Mouse (Mus musculus): ENCODE measurements around the gene Fam213a. TPM values are rescaled to one million over a fixed set of nuclear protein-coding genes. Genes with fewer than 3 reads are reported as not detected.
A peak's percentile ranks its signal among the peaks of the same experiment; 100 is the strongest.

Gene Fam213a
- polyA plus RNA-seq, 1 experiment from 2014 or later: 67.9 TPM

DNA sequence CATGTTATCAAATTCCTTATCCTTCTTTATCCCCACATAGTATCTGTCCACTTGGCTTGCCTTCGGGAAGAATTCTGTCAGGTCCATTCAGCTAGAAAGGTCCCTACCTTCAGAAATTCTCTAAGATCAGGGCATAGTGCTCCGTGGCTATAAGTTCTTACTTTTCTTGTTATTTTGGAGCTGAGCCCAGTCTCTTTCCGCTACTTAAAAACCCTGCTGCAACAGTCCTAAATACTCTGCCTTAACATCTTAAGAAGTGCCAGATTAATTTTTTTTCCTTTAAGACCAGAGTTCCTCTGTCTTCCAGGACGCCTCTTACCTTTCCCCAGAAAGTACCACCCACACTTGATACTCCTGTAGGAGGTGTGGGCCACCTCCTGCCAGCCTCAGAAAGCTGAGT, 53.4 kb downstream of the Fam213a start:
- ATAC-seq (ENCODE audit: low read depth): no peak
- WGBS (ENCODE audit: insufficient replicate concordance): 52% methylated on average over 4 of the region's 4 CpGs
- Histone ChIP-seq H3K4me3 (replicated peaks) (no peak overlapping the region), H3K36me3 (no peaks in the 10 kb centered on the region), H3K27ac (peak overlapping the region; percentile 82), H3K4me2 (peak overlapping the region; percentile 26), H3K4me1 (replicated peaks) (peaks cover 91% of the 10 kb centered on the region), H3K9ac (peak overlapping the region; percentile 33; the same call in 1 of the 2 replicates), H3K27me3 (no peaks in the 10 kb centered on the region), H3K9me3 (replicated peaks) (no peaks in the 10 kb centered on the region)
- no peak for DNase-seq

DNA sequence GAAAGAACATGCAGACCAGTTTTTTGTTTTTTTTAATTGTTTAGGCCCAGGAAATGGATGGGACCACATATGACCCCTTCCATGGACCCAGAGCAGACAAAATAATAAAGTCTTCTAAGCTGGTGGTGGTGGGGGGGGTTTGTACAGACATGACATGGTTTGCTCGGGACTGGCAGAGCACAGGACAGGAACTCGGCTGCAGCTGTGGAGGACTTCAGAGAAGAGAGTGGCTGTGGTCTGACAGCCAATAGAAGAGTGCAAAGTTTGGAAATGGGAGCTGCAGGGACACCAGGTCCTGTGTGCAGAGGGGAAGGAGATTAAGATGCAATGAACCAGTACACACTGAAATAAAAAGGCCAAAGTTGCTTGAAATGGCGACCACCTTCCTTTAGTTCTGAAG, 54.0 kb downstream of the Fam213a start:
- DNase-seq (no peak), ATAC-seq (ENCODE audit: low read depth) (no peak)
- Histone ChIP-seq H3K9me3 (replicated peaks) (no peaks in the 10 kb centered on the region), H3K9ac (peak overlapping the region; percentile 39; the same call in 1 of the 2 replicates), H3K27ac (peak overlapping the region; percentile 82), H3K27me3 (no peaks in the 10 kb centered on the region), H3K36me3 (no peaks in the 10 kb centered on the region), H3K4me1 (replicated peaks) (peaks cover 91% of the 10 kb centered on the region), H3K4me2 (peak overlapping the region; percentile 36), H3K4me3 (replicated peaks) (no peak overlapping the region)
- WGBS (ENCODE audit: insufficient replicate concordance): 30% methylated on average over 3 of the region's 3 CpGs

- Histone ChIP-seq H3K4me3 (replicated peaks) (no peak overlapping the region), H3K36me3 (no peaks in the 10 kb centered on the region), H3K9ac (peak overlapping the region; percentile 39), H3K4me2 (peak overlapping the region; percentile 36), H3K9me3 (replicated peaks) (no peaks in the 10 kb centered on the region), H3K27ac (peak overlapping the region; percentile 82), H3K4me1 (replicated peaks) (peaks cover 91% of the 10 kb centered on the region), H3K27me3 (no peaks in the 10 kb centered on the region)
- 46% methylated on average over 2 of the region's 2 CpGs for WGBS (ENCODE audit: insufficient replicate concordance)
- ATAC-seq (ENCODE audit: low read depth) (no peak), DNase-seq (no peak)
Observed at GRCm38 (mm10) chr14:40958986-40959381, 54.6 kb downstream of the Fam213a start.

DNA sequence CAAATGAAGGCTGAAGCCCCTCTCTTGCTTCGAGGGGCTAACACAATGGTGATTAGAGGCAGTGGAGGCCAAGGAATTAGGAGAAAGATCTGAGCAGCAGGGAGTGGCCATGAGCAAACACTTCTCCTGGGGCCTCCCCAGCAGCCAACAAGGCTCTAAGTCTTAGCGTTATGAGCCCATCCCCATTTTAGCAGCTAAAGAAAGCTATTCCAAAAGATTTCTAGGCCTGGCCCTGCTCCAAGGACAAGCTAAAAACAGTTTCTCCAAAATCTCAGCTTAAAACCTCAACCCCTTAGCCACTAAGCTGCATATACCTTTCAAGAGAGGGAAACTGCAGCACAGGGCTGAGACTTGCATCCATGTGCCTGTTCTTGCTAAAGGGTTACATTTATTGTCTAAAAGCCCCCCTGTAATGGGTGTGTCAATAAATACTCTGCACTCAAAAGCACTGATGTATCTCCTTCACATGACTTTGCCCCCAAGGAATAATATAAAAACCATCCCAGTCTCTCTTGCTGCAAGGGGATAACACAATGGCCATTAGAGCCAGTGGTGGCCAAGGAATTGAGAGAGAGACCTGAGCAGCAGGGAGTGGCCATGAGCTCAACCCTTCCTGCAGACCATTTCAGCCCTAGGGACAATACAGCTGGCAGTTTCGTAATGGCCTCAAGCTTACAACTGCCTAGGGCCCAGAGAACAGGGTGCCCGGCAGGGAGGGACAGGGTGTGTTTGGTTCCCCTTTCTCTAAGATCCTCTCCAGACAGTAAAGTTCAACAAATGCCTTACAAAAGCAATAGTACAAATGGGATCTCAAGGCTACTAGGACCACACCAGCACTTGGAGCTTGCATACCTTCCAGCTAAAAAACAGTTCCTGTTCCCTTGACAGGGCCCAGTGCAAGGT, 55.3 kb downstream of the Fam213a start:
- H3K27me3 ChIP-seq: no peaks in the 10 kb centered on the region
- DNase-seq: no peak
- H3K9ac ChIP-seq: peak overlapping the region; percentile 39
- no peak for ATAC-seq (ENCODE audit: low read depth)
- peak overlapping the region; percentile 36 for H3K4me2 ChIP-seq
- peaks cover 91% of the 10 kb centered on the region for H3K4me1 ChIP-seq (replicated peaks)
- H3K9me3 ChIP-seq (replicated peaks): no peaks in the 10 kb centered on the region
- no peaks in the 10 kb centered on the region for H3K36me3 ChIP-seq
- H3K27ac ChIP-seq: peak overlapping the region; percentile 82
- H3K4me3 ChIP-seq (replicated peaks): no peak overlapping the region
- WGBS (ENCODE audit: insufficient replicate concordance): 24% methylated on average over 4 of the region's 4 CpGs

GRCm38 (mm10) chr14:40957607-40958006, 56.0 kb downstream of the Fam213a start:
- Histone ChIP-seq H3K4me1 (replicated peaks) (peaks cover 91% of the 10 kb centered on the region), H3K4me3 (replicated peaks) (no peak overlapping the region), H3K27me3 (no peaks in the 10 kb centered on the region), H3K9ac (peak overlapping the region; percentile 39; the same call in 1 of the 2 replicates), H3K27ac (peak overlapping the region; percentile 82), H3K36me3 (0 out of 2 replicates have a peak, but pooled peaks cover 3% of the 10 kb centered on the region), H3K4me2 (peak overlapping the region; percentile 36), H3K9me3 (replicated peaks) (no peaks in the 10 kb centered on the region)
- 44% methylated on average over 3 of the region's 3 CpGs for WGBS (ENCODE audit: insufficient replicate concordance)
- no peak for DNase-seq
- ATAC-seq (ENCODE audit: low read depth): no peak

DNA sequence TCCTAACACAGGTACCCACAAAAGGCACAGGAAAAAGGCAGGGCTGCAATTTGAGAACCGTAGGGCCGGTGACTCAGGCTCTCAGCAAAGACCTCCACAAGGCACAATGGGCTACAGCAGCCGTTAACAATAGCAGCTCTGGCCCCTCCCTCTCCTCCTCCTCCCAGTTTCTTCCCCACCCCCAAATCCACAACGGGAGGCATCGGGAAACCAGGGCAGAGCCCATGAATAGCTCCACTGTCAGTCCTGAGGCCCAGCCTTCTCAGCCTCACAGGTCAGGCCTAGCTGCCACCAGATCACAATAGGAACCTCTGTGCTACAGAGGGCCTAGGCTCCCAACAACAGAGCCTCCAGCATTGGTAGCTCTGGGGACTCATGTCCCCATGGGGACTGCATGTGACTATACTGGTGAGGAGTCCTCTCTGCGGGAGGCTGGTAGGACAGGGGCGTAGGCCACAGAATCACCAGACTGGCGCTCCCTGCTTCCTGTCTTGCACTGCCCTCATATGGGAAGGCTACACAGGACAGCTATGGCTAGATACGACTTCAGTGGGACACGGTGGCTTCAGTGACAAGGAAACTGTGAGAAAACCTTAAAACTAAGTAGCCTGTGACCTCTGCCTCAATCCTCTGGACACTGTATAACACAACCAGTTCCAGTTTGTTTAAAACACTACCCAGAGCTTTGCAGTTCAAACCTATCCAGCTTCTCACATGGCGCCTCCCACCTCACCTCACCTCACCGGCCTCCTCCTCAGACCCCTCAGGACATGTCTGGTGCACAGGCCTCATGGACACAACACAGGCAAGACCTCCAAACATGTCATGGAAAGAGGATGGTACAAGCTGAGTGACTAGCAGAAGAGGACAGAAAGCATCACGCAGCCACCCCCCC, 57.1 kb downstream of the Fam213a start:
- H3K4me2 ChIP-seq: peak overlapping the region; percentile 46
- H3K36me3 ChIP-seq: 0 out of 2 replicates have a peak, but pooled peaks cover 3% of the 10 kb centered on the region
- peak overlapping the region; percentile 80 for H3K27ac ChIP-seq
- peak overlapping the region; percentile 65 for H3K9ac ChIP-seq
- no peak overlapping the region for H3K4me3 ChIP-seq (replicated peaks)
- H3K27me3 ChIP-seq: no peaks in the 10 kb centered on the region
- H3K4me1 ChIP-seq (replicated peaks): peaks cover 91% of the 10 kb centered on the region
- H3K9me3 ChIP-seq (replicated peaks): no peaks in the 10 kb centered on the region
- DNase-seq (peak; percentile 34), ATAC-seq (ENCODE audit: low read depth) (peak; percentile 76)
- WGBS (ENCODE audit: insufficient replicate concordance): 25% methylated on average over 13 of the region's 13 CpGs

GRCm38 (mm10) chr14:40955596-40956251, 57.9 kb downstream of the Fam213a start:
- H3K4me3 ChIP-seq (replicated peaks): no peak overlapping the region
- no peaks in the 10 kb centered on the region for H3K9me3 ChIP-seq (replicated peaks)
- ATAC-seq (ENCODE audit: low read depth) (no peak), DNase-seq (no peak)
- H3K27me3 ChIP-seq: no peaks in the 10 kb centered on the region
- 24% methylated on average over 10 of the region's 10 CpGs for WGBS (ENCODE audit: insufficient replicate concordance)
- H3K27ac ChIP-seq: peak overlapping the region; percentile 80
- H3K4me1 ChIP-seq (replicated peaks): peaks cover 98% of the 10 kb centered on the region
- peak overlapping the region; percentile 46 for H3K4me2 ChIP-seq
- 0 out of 2 replicates have a peak, but pooled peaks cover 3% of the 10 kb centered on the region for H3K36me3 ChIP-seq
- H3K9ac ChIP-seq: peak overlapping the region; percentile 65

DNA sequence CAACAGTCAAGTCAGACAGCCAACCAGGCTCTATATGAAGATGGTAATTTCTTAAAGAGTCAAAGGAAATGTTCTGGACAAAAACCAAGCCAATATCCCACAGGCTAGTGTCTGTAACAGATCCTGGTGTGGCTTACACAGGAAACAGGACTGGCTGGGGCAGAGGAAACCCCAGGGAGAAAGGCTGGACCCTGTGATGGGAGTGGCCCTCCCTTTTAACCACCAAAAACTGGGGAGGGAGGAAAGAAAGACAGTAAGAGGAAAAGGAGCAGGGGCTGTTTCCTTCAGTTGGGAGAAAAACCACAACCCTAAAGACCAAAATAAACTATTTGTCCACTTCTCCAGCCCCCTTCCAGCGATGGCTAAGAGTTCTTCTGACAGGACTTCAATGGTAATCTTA, 58.4 kb downstream of the Fam213a start:
- Histone ChIP-seq H3K4me1 (replicated peaks) (peaks cover 99% of the 10 kb centered on the region), H3K4me2 (0 out of 2 replicates have a peak overlapping the region, but pooled peaks have one; percentile 46), H3K27me3 (no peaks in the 10 kb centered on the region), H3K9ac (0 out of 2 replicates have a peak overlapping the region, but pooled peaks have one; percentile 65), H3K27ac (peak overlapping the region; percentile 80), H3K36me3 (0 out of 2 replicates have a peak, but pooled peaks cover 3% of the 10 kb centered on the region), H3K4me3 (replicated peaks) (no peak overlapping the region), H3K9me3 (replicated peaks) (no peaks in the 10 kb centered on the region)
- 12% methylated on average over 1 of the region's 1 CpGs for WGBS (ENCODE audit: insufficient replicate concordance)
- ATAC-seq (ENCODE audit: low read depth) (no peak), DNase-seq (no peak)

DNA sequence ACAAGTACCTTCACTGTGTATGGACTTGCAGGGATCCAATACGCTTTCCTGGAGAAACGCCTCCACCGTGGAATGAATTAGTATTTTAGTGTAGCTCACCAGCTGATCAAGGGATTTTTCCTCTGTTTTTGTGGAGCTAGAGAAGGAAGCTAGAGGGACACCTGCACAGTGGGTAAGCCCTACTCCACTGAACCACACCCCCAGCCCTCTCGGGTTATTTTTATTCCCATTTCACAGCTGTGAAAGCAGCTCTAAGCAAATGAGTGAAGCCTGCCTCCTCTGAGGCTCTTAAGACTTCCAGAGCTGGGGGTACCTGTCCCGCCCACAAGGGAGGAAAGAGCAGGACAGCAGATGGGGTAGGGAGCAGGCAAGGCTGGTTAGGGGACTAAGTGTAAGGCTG, 60.2 kb downstream of the Fam213a start:
- no peaks in the 10 kb centered on the region for H3K9me3 ChIP-seq (replicated peaks)
- no peak overlapping the region for H3K4me2 ChIP-seq
- 72% methylated on average over 5 of the region's 5 CpGs for WGBS (ENCODE audit: insufficient replicate concordance)
- DNase-seq (no peak), ATAC-seq (ENCODE audit: low read depth) (no peak)
- H3K4me3 ChIP-seq (replicated peaks): no peak overlapping the region
- 0 out of 2 replicates have a peak overlapping the region, but pooled peaks have one; percentile 14 for H3K27ac ChIP-seq
- no peak overlapping the region for H3K9ac ChIP-seq
- H3K36me3 ChIP-seq: peaks cover 11% of the 10 kb centered on the region
- peaks cover 99% of the 10 kb centered on the region for H3K4me1 ChIP-seq (replicated peaks)
- no peaks in the 10 kb centered on the region for H3K27me3 ChIP-seq

DNA sequence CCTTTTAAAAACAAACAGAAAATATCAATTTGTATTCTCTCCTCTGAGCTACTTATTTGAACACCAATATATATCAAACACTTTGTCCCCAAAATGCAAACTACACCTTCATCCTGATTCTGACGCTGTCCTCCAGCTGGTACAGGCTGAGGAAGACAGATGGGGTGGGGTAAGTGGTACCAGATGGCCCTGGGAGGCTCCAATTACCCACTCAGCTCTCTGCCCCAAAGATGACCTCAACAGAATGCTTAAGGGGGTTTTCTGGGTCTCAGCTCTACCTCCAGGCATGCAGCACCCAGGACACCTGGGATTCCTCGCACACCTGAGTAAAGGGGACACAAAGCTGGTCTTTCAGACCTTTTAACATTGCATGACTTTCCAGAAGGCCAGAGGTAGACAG, 60.9 kb downstream of the Fam213a start:
- Histone ChIP-seq H3K9me3 (replicated peaks) (no peaks in the 10 kb centered on the region), H3K4me2 (no peak overlapping the region), H3K36me3 (peaks cover 12% of the 10 kb centered on the region), H3K27me3 (no peaks in the 10 kb centered on the region), H3K9ac (no peak overlapping the region), H3K4me3 (replicated peaks) (no peak overlapping the region), H3K27ac (no peak overlapping the region; the same call in 1 of the 2 replicates), H3K4me1 (replicated peaks) (peaks cover 99% of the 10 kb centered on the region)
- WGBS (ENCODE audit: insufficient replicate concordance): 81% methylated on average over 2 of the region's 2 CpGs
- DNase-seq (no peak), ATAC-seq (ENCODE audit: low read depth) (no peak)
